Mouse (Mus musculus) monocyte, adult 5-6 weeks (primary cell): ENCODE measurements around the gene Gm5799. TPM values are rescaled to one million over a fixed set of nuclear protein-coding genes. Genes with fewer than 3 reads are reported as not detected.
"Not testable (repeated sequence)": the region's sequence is repeated elsewhere in the genome, so short reads cannot be mapped to it uniquely, and the experiment has no call there.

Source experiments
- ATAC-seq: fragments of 153-309, 156-312 bp; replicated peaks from 2 replicates; pipeline ENCODE4 v1.8.0; 2017; ENCODE audit warnings: mild to moderate bottlenecking; ENCODE audit not compliant: low TSS enrichment, insufficient number of reproducible peaks, severe bottlenecking, poor library complexity, low FRiP score
- total RNA-seq: library from RNA; stranded (forward); fragments of 200-1000, 200-491, 200-594 nt; gene quantifications from 3 replicates; pipeline ENCODE4 v1.2.3, GENCODE M21; 2017

The Gm5799 gene
- total RNA-seq: not detected in 3 replicates

GRCm38 (mm10) chr14:43543276-43543675, at the start of gene Gm5799:
Gene Gm5799, plus strand, starts transcription at chr14:43543576.
- ATAC-seq: not testable (repeated sequence)

- ATAC-seq: not testable (repeated sequence)
These were observed 12.0 kb upstream of the Gm5799 start for GRCm38 (mm10) chr14:43531052-43532010.

- ATAC-seq: not testable (repeated sequence)
These were observed 11.4 kb upstream of the Gm5799 start for GRCm38 (mm10) chr14:43532011-43532383.

GRCm38 (mm10) chr14:43532387-43532786, 11.0 kb upstream of the Gm5799 start:
- not testable (repeated sequence) for ATAC-seq

GRCm38 (mm10) chr14:43538144-43538543, 5.2 kb upstream of the Gm5799 start:
- ATAC-seq: not testable (repeated sequence)

- not testable (repeated sequence) for ATAC-seq
These were observed 2.9 kb downstream of the Gm5799 start for GRCm38 (mm10) chr14:43546281-43546680.

- ATAC-seq: not testable (repeated sequence)
These were observed 8.9 kb downstream of the Gm5799 start for GRCm38 (mm10) chr14:43552271-43552670.

GRCm38 (mm10) chr14:43577969-43578368, 34.6 kb downstream of the Gm5799 start:
- ATAC-seq: not testable (repeated sequence)

- not testable (repeated sequence) for ATAC-seq
These were observed 35.7 kb downstream of the Gm5799 start, which contains the start of gene Gm17654 for GRCm38 (mm10) chr14:43579046-43579445. Gene Gm17654, minus strand, starts transcription at chr14:43579146.

Other genes starting within 250 kb of the Gm5799 start
- not detected in 3 replicates for gene Gm8127, start 249.7 kb upstream of the Gm5799 start, total RNA-seq
- not detected in 3 replicates for gene 1700001F09Rik, start 195.8 kb upstream of the Gm5799 start, total RNA-seq
- not detected in 3 replicates for gene Gm8138, start 127.2 kb upstream of the Gm5799 start, total RNA-seq
- gene Gm17654, start 35.6 kb downstream of the Gm5799 start, total RNA-seq: not detected in 3 replicates
- not detected in 3 replicates for gene Gm10375, start 64.4 kb downstream of the Gm5799 start, total RNA-seq
- not detected in 3 replicates for gene Gm8165, start 133.6 kb downstream of the Gm5799 start, total RNA-seq
- 0.67 to 10.2 TPM (median 4.4 TPM) in 3 replicates for gene Gm7324, start 154.3 kb downstream of the Gm5799 start, total RNA-seq
- not detected in 3 replicates for gene Gm16506, start 183.9 kb downstream of the Gm5799 start, total RNA-seq
- not detected in 3 replicates for gene Gm6526, start 204.3 kb downstream of the Gm5799 start, total RNA-seq
- not detected in 3 replicates for gene Gm8180, start 241.2 kb downstream of the Gm5799 start, total RNA-seq